Mouse (Mus musculus) cerebral cortex, adult 2 months (tissue): Measurements from ENCODE around the gene Map4k2.

Source experiments
- WGBS: fragments of 180-500 bp; shearing (Covaris S2); methylation state at CpG from one replicate; pipeline ENCODE4 v1.1.7; 2018; 5-methylcytosine and 5-hydroxymethylcytosine counted together

The Map4k2 gene

DNA sequence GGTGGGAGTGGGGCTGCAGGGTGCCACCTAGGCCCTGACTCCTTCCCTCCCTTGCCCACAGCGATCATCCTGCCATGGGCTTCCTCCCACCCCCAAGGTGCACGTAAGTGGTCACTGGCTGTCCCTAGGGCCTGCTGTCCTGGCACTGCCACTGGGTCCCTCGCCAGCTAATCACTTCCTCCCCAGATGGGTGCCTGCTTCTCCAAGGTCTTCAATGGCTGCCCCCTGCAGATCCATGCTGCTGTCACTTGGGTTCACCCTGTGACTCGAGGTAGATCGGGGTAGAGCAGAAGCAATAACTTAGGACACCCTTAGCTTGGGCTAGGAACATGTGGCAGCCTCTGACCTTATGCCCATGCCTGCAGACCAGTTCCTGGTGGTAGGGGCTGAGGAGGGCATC is 5.1 kb downstream of the Map4k2 start:
- WGBS: 89% methylated on average over 5 of the region's 5 CpGs

DNA sequence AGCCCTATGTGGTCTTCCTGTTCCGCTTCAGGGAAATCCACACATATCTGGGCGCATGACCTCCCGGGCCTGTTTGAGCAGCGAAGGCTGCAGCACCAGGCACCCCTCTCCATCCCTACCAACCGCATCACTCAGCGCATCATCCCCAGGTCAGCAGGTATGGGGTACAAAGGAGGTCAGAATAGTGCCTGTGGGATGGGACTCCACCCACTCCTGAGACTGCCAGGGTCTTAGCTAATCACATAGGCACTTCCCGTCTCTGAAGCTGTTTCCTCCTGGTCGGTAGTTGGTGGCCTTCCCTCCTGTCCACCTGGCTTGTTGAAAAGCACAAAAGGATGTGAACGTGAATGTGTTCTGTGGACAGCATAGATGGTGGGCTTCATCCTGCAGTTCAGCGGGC is 5.7 kb downstream of the Map4k2 start:
- WGBS: 83% methylated on average over 10 of the region's 10 CpGs

DNA sequence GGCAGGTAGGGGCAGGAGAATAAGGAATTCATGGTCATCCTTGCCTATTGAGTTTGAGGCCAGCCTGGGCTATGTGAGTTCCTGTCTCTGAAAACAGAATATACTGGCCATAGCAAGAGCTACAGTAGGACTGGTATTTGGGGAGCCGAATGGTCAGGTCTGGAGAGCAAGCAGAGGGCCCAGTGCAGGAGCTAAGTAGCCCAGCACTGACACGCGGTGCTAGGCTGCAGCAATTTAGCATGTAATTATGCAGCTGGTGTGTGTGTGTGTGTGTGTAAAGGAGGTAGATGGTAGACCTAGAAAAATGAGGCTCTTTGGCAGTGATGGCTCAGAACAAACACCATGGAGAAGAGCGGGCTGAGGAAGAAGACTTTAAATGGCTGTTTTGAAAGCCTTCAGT is 6.7 kb downstream of the Map4k2 start:
- WGBS: 86% methylated on average over 4 of the region's 4 CpGs

DNA sequence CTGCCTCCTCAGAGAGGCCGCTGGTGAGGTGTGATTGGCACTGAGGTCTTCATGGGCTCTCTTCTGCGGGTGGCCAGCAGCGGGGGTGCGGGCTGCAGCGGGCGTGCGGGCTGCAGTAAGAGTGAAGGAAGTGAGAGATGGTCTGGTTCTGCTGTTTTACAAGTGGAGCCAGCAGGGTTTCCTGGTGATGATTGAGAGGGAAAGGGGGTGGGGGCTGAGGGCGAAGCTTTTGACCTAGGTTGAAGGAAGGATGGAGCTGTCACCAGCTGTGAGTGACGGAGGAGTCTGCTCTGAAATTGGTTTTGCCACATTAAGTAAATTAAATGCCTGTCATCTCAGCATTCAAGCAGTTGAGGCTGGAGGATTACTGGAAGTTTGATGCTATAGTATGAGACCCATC is 7.8 kb downstream of the Map4k2 start:
- 79% methylated on average over 9 of the region's 9 CpGs for WGBS

DNA sequence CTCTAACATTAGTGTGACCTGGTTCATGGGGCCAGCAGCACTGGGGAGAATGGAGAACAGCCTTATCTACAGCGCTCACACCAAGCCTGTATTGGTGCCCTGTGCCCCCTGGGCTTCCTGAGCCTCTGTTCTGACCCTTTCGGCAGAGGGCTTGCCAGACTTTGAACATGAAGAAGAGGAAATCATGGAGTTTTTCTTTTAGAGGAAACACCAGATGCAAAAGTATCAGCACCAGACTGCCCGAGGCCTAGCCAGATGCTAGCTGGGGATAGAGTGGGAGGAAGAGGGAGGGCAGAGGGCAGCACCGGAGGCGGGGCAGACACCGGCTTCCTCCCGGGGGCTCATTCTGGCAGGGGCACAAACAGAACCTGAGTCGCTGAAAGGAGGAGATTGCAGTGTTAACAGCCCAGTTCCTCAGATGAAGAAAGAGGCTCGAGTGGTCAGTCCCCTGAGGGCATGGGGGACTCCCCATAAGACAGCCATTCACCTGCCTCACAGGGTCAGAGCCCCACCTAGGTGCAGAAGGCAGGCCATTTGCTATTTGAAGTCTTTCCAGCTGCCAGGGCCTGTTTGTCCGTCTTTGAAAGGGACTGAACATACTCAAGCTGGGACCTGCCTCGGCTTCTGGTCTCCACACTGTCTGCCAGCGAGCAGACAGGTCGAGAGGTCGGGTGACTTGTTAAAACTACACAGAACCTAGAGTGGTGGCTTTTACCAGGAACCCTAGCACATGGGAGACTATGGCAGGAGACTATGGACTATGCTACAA is 8.5 kb downstream of the Map4k2 start:
- 54% methylated on average over 14 of the region's 14 CpGs for WGBS

DNA sequence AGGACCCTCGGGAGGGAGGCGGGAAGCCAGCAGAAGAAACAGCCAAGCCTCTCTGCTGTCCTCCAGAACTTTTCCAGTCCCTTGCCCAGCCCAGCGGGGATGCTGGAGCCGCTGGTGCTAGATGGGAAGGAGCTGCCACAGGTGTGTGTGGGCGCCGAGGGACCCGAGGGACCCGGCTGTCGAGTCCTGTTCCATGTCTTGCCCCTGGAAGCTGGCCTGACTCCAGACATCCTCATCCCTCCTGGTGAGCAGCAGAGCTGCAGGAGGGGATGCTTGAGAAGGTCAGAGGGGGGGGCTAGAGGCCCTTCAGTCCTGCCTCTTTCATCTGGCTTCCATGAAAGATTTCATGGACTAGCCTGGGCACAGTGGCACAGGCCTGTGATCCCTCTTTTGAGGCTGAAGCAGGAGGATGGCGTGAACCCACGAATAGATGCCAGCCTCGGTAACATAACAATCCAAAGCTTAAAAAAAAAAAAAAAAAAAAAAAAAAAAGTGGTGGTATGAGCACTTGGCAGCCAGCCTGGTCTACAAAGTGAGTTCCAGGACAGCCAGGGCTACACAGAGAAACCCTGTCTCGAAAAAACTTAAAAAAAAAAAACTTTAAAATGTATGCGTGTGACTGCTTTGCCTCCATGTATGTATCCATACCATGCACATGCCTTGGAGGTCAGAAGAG is 10.6 kb downstream of the Map4k2 start:
- 48% methylated on average over 14 of the region's 14 CpGs for WGBS

DNA sequence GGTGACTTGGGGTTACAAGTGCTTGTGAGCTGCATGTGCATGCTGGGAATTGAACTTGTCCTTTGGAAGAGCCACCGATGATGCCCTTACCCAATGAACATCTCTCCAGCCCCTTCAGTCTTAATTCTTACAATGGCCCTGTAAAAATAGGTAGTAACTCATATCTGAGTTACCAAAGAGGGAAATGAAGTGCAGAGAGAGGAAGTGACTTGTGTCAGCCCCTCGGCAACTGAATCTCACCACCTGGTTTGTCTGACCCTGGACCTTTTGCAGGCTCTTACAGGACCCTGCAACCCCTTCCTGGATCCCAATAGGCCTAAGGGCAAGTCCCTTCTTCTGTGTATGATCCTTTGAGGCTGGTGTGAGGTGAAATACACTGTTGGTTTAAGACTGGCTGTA is 11.2 kb downstream of the Map4k2 start:
- 89% methylated on average over 2 of the region's 2 CpGs for WGBS

DNA sequence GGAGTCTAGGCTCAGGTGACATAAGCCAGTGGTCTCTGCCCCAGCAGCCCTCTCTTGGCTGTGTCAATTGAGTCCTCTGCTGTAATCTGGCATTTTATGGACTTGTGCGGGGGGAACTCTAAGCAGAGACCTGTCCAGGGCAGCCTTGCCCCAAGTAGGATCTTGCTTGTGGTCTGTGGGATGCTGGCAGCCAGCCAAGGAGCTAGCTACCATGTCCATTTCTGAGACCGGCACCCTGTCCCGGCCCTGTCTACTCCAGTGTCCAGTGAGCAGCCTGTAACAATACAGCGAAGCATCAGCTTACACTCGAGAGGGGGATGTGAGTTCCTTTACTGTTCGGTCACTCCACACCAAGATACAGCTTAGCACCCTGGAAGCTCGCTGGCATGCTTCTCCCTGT is 13.1 kb downstream of the Map4k2 start:
- whole genome bisulfite sequencing: 72% methylated on average over 7 of the region's 7 CpGs

DNA sequence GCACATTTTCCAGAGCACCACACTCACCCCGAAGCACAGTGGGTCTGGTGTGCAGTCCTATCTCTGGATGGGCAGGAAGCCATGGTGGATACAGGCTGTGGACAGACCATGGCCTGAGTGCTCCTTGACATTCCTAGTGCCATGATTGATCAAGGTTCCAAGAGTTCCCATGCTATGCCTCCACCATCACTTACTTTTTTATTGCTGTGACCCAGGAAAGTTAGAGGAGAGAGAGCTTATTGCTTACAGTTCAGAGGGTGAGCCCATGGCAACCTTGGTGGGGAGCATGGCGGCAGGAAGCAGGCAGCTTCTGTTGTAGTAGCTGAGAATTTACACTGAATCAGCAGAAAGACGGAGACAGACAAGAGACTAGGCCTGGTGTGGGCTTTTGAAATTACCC is 20.4 kb downstream of the Map4k2 start:
- WGBS: 92% methylated on average over 3 of the region's 3 CpGs

DNA sequence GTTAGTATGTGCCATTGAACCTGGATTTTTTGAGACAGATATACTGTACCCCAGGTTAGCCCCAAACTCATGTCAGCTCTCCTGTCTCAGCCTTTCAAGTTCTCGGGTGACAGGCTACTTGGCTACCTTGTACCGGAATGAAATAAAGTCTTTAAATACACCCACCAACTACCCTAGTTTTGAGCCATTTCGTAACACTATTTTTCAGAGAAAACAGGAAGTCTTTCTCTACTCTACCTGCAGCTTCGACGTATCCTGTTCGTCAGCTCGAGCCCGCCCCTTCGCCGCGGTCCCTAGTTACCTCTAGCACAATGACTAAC is 22.1 kb downstream of the Map4k2 start:
- 0% methylated on average over 11 of the region's 11 CpGs for WGBS

DNA sequence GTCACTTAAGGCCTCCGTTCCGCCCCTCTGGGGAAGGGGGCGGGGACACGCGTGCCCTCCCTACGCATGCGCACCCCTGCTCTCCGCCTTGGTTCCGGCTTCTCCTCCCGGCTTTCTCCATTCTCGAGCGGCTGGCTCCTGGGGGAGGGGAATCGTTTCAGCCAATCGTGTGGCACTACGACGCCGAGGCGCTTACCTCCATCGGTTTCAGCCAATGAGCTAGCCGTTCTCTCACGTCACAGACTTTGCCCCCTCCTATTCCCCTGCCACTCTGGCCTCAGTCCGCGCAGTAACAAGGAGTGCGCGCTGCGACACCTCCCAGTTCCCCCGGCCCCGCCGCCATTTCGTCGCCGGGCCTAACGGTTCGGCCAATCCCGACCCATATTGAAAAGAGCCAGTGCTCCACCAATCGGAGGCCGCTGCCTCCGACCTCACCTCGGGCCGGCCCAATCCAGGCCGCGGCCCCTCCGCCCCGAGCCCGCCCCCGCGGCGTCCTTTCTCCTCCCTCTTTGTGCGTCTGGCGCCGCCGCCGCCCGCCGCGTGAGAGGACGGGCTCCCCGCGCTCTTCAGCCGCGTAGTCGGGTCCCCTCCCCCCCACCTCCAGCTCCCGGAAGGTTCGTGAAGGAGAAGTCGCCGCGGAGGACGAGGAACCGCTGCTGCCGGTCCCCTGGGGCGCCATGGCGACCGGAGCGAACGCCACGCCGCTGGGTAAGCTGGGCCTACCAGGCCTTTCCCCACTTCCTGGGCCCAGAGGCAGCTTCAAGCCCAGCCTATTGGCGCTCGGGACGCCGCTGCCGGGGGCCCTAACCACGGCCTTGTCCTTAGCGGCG is 22.7 kb downstream of the Map4k2 start, which contains the start of gene Sf1:
Gene Sf1, plus strand, starts transcription at position 280 of the 830 bp plus-strand sequence.
- under 1% methylated on average over 84 of the region's 85 CpGs for WGBS

DNA sequence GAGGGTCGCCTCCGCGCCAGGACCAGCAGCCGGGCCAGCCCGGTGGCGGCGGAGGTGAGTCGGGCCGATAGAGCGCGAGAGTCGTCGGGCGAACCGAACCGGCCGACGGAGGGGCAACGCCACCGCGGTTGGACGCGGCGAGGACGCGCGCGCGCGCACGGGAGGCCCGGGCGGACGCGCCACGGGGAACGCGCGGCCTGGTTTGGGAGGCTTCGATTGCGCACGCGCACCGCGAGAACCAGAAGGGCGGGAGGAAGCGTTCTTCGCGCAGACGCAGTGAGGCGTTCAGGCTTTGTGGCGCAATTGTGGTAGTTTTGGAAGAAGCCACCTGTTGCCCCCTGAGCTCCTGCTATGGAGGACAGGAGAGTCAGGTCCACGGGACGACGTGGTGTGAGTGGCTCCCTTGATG is 23.4 kb downstream of the Map4k2 start:
- WGBS: under 1% methylated on average over 55 of the region's 55 CpGs

DNA sequence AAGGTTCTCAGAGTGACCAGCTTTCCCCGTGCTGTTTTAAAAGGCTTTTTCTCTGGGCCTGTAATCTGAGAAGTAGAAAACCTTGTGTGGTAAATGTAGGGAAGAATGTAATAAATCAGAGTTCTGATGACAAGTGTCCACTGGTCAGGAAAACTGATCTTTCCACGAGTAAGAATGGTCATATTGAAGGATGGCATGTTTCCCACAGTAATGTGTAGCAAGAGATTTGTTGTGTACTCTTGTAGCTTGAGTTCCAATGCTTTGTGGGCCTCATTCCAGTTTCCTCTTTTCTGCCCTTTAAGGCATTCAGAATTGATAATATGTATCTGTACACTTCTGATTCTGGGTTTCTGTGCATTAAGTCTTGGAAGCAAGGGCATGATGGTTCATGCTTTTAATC is 23.9 kb downstream of the Map4k2 start:
- WGBS: 0% methylated on average over 2 of the region's 2 CpGs

DNA sequence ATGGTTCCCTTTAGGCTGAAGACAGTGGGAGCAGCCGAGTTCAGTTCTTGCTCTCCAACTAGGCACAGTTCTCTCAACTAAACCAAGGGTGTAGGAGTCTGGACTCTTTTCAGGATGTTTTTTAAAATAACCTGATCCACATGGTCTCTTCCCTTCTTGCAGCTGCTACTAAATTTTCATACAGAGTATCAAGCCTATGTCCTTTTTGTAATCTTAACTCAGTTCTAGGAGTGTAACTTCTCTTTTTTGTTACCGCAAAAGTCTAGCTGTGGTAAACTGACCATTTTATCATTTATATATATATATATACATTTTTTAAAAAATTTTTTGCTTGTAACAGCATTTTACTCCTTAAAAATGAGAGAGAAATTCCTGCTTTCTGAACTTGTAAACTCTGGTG is 29.2 kb downstream of the Map4k2 start:
- WGBS: 43% methylated on average over 2 of the region's 2 CpGs

DNA sequence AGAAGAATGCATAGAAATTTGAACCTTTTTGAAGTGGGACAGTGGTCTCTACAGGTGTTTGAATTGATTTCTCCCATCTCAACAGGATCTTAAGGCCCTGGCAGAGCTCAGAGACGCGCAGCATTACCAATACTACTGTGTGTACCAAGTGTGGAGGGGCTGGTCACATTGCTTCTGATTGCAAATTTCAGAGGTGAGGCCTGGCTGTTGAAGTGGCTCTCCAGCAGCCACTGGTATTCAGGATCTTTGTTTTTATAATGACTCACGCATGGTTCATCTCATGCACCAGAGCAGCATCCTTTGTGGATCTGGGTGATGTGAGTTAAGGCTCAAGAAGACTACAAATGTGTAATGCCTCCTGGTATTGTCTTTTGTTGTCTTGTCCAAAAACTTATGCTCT is 31.5 kb downstream of the Map4k2 start:
- WGBS: 95% methylated on average over 3 of the region's 3 CpGs

DNA sequence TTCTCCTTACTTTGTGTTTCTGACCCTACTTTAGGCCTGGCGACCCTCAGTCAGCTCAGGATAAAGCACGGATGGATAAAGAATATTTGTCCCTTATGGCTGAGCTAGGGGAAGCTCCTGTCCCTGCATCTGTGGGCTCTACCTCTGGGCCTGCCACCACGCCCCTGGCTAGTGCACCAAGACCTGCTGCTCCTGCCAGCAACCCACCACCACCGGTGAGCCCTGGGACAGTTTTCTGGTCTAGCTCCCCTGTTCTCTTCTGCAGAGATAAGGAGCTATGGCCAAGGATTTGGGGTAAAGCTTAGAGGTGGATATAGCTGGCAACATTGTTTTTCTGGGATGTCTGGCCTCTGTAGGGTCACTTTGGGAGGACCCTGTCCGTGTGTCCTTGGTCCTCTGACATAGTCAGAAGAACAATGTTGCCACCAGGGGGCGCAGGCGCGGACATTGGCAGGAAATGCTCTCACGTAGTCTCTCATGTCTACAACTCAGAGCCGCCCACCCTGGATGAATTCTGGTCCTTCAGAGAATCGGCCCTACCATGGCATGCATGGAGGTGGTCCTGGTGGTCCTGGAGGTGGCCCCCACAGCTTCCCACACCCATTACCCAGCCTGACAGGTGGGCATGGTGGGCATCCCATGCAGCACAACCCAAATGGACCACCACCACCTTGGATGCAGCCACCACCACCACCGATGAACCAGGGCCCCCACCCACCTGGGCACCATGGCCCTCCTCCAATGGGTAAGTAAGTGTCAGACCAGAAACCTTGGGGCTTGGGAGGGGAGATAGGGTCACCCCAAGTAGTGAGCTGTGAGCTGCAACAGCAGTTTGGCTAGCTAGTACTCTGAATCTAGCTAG is 32.8 kb downstream of the Map4k2 start:
- 47% methylated on average over 12 of the region's 12 CpGs for WGBS

DNA sequence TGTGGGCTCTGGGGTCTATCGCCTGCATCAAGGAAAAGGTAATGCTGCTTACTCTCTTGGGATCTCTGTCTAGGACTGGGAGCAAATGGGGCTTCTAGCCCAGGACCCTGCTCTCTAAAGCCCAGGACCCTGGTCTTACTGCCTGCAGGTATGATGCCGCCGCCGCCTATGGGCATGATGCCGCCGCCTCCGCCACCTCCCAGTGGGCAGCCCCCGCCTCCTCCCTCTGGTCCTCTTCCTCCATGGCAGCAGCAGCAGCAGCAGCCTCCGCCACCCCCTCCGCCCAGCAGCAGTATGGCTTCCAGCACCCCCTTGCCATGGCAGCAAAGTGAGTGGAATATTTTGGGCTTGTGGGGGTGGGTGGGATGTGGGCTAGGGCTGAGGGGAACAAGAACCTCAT is 33.6 kb downstream of the Map4k2 start:
- WGBS: 88% methylated on average over 10 of the region's 10 CpGs

DNA sequence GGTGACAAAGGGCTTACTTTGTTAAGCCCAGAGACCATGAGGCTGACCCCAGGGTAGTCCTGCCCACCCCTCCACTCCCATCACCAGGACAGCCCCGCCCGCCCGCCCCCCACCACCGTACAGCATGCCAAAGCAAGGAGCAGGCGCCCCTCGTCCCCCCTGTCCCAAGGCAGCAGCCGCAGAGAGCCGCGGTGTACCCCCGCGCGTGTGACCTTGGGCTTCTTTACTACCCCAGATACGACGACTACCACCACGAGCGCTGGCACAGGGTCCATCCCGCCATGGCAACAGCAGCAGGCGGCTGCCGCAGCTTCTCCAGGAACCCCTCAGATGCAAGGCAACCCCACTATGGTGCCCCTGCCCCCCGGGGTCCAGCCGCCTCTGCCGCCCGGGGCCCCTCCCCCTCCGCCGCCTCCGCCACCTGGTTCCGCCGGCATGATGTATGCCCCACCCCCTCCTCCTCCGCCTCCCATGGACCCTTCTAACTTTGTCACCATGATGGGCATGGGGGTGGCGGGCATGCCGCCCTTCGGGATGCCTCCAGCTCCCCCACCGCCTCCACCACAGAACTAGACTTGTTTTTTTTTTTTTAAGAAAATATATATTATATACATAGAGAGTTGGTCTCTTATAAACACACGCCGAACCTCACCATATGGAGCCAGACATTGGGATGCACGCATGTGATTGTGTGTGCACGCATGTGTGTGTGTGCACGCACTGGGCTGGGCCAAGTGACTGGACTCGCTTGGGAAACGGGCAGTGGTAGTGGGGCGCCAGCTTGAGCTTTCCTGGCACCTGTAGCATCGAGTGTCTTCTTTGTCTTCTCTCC is 34.7 kb downstream of the Map4k2 start:
- 83% methylated on average over 42 of the region's 42 CpGs for WGBS

DNA sequence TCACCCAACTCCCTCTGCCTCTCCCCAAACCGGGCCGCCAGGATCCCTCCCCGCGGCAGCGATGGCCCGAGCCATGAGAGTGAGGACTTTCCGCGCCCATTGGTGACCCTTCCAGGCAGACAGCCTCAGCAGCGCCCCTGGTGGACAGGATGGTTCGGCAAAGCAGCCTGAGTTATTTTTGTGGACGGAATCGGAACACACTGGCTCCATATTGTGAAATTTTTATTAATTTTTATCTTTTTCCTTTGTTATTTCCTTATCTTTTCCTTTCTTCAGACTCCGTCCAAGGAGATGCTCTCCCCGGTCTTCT is 35.3 kb downstream of the Map4k2 start:
- WGBS: 63% methylated on average over 14 of the region's 14 CpGs

DNA sequence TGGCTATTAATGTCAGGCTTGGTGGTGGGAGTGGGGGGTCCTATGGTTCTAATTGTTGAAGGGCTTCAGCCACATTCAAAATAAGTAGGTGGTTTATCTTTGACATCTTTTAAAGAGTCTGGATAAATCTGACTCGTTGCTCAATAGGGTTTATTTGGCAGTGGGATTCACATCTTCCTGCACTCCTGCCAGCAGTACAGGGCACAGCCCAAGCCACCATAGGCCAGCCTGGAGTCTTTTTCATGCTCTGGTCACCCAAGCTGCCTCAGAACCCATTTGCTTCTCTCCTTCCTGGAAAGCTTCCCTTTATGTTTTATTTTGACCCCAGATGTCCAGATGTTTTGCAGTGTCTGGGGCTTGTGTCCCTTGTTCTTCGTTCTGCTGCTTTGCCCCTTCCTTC is 35.7 kb downstream of the Map4k2 start:
- 52% methylated on average over 2 of the region's 2 CpGs for WGBS
